Mouse (Mus musculus) liver, embryonic 12.5 days (tissue): ENCODE data around the gene Adprh. TPM values are rescaled to one million over a fixed set of nuclear protein-coding genes. Genes with fewer than 3 reads are reported as not detected.
A peak's percentile ranks its signal among the peaks of the same experiment; 100 is the strongest.

Experiments used
- ATAC-seq: fragments of 200-750 bp; cut with Nextera tagmentation; 2 replicates; pipeline ENCODE4 v1.8.0; 2017; ENCODE audit warnings: moderate number of reproducible peaks, mild to moderate bottlenecking, moderate library complexity
- H3K27ac ChIP-seq: fragments of 300-500 bp; sonication (generic); 2 replicates; pipeline ENCODE4 v1.5.1; 2016; ENCODE audit warnings: mild to moderate bottlenecking
- H3K27me3 ChIP-seq: fragments of 300-500 bp; sonication (generic); replicated peaks from 2 replicates; pipeline ENCODE4 v1.6.1; 2016; ENCODE audit warnings: mild to moderate bottlenecking, moderate library complexity
- H3K36me3 ChIP-seq: fragments of 300-500 bp; sonication (generic); 2 replicates; pipeline ENCODE4 v1.6.1; 2016; ENCODE audit warnings: mild to moderate bottlenecking, moderate library complexity
- H3K4me1 ChIP-seq: fragments of 300-500 bp; sonication (generic); 2 replicates; pipeline ENCODE4 v1.6.1; 2016
- H3K4me2 ChIP-seq: fragments of 300-500 bp; sonication (generic); 2 replicates; pipeline ENCODE4 v1.6.1; 2016; ENCODE audit warnings: mild to moderate bottlenecking, moderate library complexity
- H3K4me3 ChIP-seq: fragments of 300-500 bp; sonication (generic); 2 replicates; pipeline ENCODE4 v1.5.1; 2016; ENCODE audit warnings: mild to moderate bottlenecking, moderate library complexity
- H3K9ac ChIP-seq: fragments of 300-500 bp; sonication (generic); 2 replicates; pipeline ENCODE4 v1.6.1; 2016; ENCODE audit warnings: mild to moderate bottlenecking, moderate library complexity
- H3K9me3 ChIP-seq: fragments of 300-500 bp; sonication (generic); replicated peaks from 2 replicates; pipeline ENCODE4 v1.6.1; 2016; ENCODE audit warnings: mild to moderate bottlenecking, moderate library complexity
- WGBS: fragments of 180-500 bp; shearing (Covaris S2); methylation state at CpG from one replicate; pipeline ENCODE4 v1.1.7; 2016; ENCODE audit not compliant: insufficient replicate concordance; 5-methylcytosine and 5-hydroxymethylcytosine counted together
- polyA plus RNA-seq: library from polyadenylated mRNA; unstranded; fragments of >200 nt; fragmentation: Nextera tagmentation; extraction: Ambion mirVana; gene quantifications from 2 replicates; pipeline ENCODE4 v1.2.1, GENCODE M21; 2016

Adprh gene
- polyA plus RNA-seq, 1 experiment from 2014 or later, result 53.5 TPM

DNA sequence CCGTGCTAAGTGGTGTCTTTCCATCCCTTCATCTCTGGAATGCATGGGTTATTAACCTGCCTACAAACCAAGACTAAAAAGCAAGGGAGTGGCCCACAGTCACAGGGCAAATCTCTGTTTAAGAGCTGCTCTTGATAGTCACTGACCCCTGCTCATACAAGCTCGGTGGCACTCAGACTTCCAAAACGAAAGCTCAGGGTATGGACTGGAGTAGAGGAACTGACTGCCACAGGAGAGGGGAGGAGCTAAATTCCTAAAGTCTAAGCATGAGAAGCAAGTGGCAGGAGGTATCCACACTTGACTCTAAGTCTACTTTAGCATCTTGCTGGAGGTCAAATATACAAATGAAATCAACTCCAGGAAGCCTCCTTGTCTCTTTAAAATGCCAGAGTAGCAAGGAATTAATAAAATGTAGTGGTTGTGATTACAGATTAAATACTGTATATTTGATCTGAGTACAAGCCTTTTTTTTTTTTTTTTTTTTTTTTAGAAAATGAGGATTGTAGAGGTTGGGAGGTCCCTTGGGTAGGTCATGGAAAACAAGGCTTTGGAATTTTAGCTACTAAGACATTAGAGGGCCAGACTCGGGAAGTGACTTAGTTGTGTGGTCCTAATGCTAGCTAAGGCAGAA is 23.3 kb upstream of the Adprh start:
- Histone ChIP-seq H3K27me3 (no peaks in the 10 kb centered on the region), H3K9me3 (no peaks in the 10 kb centered on the region), H3K4me2 (peak overlapping the region; percentile 87), H3K9ac (peak overlapping the region; percentile 66; the same call in 1 of the 2 replicates), H3K4me1 (peaks cover 61% of the 10 kb centered on the region), H3K36me3 (no peaks in the 10 kb centered on the region), H3K27ac (no peak overlapping the region), H3K4me3 (peak overlapping the region; percentile 58)
- WGBS, result 32% methylated on average over 4 of the region's 4 CpGs
- ATAC-seq, result no peak

DNA sequence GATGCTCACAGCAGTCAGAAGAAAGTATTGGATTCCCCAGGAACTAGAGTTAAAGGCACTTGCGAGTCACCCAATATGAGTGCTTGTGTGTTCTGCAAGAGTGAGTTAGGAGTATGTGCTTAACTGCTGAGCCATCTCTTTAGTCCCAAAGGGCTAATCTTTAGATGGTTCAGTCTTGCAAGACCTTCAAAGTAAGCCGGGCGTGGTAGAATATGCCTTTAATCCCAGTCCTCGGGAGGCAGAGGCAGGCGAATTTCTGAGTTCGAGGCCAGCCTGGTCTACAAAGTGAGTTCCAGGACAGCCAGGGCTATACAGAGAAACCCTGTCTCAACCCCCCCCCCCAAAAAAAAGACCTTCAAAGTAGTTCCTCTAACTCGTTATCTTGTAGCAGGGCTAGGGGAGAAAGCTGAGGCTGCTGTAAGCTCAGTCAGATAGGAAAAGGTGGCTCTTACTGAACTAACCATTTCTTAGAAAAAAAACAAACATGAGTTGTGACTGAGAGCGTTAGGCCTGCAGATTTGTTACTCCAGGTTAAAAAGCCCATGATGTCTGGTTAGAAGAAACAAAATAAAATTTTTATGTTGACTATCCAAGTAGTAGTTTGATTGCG is 22.3 kb upstream of the Adprh start:
- ATAC-seq, result no peak
- 58% methylated on average over 9 of the region's 9 CpGs for WGBS
- Histone ChIP-seq H3K9me3 (no peaks in the 10 kb centered on the region), H3K36me3 (no peaks in the 10 kb centered on the region), H3K4me1 (peaks cover 58% of the 10 kb centered on the region), H3K27me3 (no peaks in the 10 kb centered on the region), H3K27ac (no peak overlapping the region), H3K4me3 (no peak overlapping the region), H3K4me2 (no peak overlapping the region), H3K9ac (no peak overlapping the region)

DNA sequence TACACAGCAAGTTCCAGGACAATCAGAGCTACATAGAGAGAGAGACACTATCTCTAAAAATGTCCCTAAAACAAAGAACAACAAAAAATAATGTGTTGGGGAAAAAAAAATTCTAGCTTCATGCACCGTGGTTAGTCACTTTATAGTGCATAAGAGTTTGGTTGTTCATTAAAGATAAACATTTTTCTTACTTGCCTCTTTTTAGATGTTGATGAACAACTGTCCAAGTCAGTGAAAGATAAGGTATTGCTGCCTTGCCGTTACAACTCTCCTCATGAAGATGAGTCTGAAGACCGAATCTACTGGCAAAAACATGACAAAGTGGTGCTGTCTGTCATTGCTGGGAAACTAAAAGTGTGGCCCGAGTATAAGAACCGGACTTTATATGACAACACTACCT is 21.2 kb upstream of the Adprh start:
- Histone ChIP-seq H3K36me3 (no peaks in the 10 kb centered on the region), H3K9me3 (no peaks in the 10 kb centered on the region), H3K4me2 (no peak overlapping the region), H3K27me3 (no peaks in the 10 kb centered on the region), H3K4me3 (no peak overlapping the region), H3K9ac (no peak overlapping the region), H3K4me1 (peaks cover 60% of the 10 kb centered on the region), H3K27ac (no peak overlapping the region)
- 36% methylated on average over 5 of the region's 5 CpGs for WGBS
- no peak for ATAC-seq

DNA sequence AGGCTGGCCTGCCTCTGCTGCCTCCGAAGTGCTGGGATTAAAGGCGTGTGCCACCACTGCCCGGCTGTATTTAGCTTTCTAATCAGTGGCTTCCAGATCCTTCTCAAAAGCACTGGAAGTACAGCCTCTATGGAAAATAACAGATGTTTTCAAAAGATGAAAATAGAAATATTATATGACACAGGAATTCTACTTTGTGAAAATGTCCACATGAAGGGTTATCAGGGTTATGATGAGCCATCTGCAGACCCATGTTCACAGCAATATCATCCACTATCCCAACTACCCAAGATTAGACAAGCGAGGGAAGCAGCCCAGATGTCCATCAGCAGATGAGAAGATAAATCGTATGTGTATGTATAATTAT is 20.0 kb upstream of the Adprh start:
- H3K4me1 ChIP-seq, result peaks cover 72% of the 10 kb centered on the region
- H3K27ac ChIP-seq, result no peak overlapping the region
- no peak overlapping the region for H3K4me2 ChIP-seq
- no peaks in the 10 kb centered on the region for H3K36me3 ChIP-seq
- no peaks in the 10 kb centered on the region for H3K27me3 ChIP-seq
- no peaks in the 10 kb centered on the region for H3K9me3 ChIP-seq
- 46% methylated on average over 5 of the region's 5 CpGs for WGBS
- ATAC-seq, result peak; percentile 50
- no peak overlapping the region for H3K4me3 ChIP-seq
- H3K9ac ChIP-seq, result no peak overlapping the region

DNA sequence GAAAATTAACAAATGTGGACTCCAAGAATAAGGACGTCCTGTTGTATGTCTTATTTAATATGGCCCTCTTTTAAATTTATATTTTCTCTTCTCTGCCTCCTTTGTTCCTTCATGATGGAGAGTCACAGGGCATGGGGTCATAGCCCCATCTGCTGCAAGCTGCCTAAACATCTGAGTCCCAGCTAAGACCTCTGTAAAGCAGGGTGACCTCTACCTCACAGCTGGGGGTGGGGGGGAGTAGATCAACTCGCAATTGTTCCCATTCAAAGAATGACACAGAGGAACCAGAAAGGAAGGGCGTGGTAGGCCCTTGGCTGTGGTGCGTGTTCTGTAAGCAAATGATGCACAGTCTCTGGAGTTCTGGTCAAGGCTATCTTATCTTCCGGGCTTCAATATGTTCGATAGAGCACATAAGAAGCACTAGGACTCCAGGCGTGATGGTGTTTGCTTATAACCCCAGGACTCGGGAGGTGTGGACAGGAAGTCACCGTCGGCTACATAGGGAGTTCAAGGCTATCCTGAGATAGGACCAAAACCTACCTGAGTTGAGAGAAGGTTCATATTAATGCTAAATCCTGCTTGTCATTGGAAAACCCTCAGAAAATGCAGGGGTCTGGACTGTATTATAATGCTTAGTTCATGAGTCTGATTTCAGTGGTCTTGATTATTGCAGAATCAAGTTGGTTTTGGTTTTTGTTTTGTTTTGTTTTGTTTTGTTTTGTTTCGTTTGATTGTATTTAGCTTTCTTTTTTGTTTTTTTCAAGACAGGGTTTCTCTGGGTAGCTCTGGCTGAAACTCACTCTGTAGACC is 19.4 kb upstream of the Adprh start:
- 43% methylated on average over 11 of the region's 11 CpGs for WGBS
- Histone ChIP-seq H3K9me3 (no peaks in the 10 kb centered on the region), H3K4me1 (peaks cover 73% of the 10 kb centered on the region), H3K27ac (no peak overlapping the region), H3K4me2 (no peak overlapping the region), H3K9ac (no peak overlapping the region), H3K4me3 (no peak overlapping the region), H3K36me3 (no peaks in the 10 kb centered on the region), H3K27me3 (no peaks in the 10 kb centered on the region)
- ATAC-seq, result no peak

DNA sequence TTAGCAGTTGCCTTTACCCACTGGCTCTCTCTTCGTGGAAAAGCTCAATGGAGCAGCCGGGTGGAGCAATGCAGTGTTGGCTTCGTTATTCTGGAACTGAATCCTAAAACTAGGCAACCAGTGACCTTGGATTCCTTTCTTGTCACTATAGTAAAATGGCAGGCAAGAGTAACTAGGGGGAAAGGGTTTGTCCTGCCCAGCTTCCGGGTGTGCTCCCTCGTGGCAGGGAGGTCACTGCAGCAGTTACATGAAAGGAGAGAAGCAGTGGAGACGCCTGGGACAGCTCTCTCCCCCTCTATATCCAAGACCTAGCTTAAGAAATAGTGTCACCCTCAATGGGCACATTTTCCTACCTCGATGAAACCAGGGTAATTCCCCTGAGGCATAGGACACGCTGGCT is 16.9 kb upstream of the Adprh start:
- Histone ChIP-seq H3K36me3 (no peaks in the 10 kb centered on the region), H3K27ac (no peak overlapping the region), H3K4me3 (no peak overlapping the region), H3K27me3 (no peaks in the 10 kb centered on the region), H3K9me3 (no peaks in the 10 kb centered on the region), H3K9ac (no peak overlapping the region), H3K4me1 (peaks cover 55% of the 10 kb centered on the region), H3K4me2 (no peak overlapping the region)
- no peak for ATAC-seq
- WGBS, result 68% methylated on average over 8 of the region's 8 CpGs

DNA sequence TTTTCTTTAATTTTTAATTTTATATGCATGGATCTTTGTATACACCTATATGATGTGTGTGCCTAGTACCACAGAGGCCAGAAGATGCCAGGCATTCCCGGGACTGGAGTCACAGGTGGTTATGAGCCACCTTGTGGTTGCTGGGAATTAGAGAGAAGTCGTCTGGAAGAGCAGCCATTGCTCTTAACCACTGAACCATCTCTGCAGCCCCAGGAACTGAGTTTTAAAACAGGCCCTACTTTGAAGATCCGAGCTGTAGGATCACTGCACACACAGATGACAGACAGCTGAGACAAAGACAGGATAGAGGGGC is 16.2 kb upstream of the Adprh start:
- H3K4me3 ChIP-seq, result no peak overlapping the region
- H3K9ac ChIP-seq, result no peak overlapping the region
- 26% methylated on average over 3 of the region's 3 CpGs for WGBS
- no peaks in the 10 kb centered on the region for H3K9me3 ChIP-seq
- H3K4me2 ChIP-seq, result no peak overlapping the region
- no peak for ATAC-seq
- H3K36me3 ChIP-seq, result no peaks in the 10 kb centered on the region
- no peak overlapping the region for H3K27ac ChIP-seq
- H3K4me1 ChIP-seq, result peaks cover 47% of the 10 kb centered on the region
- H3K27me3 ChIP-seq, result no peaks in the 10 kb centered on the region

DNA sequence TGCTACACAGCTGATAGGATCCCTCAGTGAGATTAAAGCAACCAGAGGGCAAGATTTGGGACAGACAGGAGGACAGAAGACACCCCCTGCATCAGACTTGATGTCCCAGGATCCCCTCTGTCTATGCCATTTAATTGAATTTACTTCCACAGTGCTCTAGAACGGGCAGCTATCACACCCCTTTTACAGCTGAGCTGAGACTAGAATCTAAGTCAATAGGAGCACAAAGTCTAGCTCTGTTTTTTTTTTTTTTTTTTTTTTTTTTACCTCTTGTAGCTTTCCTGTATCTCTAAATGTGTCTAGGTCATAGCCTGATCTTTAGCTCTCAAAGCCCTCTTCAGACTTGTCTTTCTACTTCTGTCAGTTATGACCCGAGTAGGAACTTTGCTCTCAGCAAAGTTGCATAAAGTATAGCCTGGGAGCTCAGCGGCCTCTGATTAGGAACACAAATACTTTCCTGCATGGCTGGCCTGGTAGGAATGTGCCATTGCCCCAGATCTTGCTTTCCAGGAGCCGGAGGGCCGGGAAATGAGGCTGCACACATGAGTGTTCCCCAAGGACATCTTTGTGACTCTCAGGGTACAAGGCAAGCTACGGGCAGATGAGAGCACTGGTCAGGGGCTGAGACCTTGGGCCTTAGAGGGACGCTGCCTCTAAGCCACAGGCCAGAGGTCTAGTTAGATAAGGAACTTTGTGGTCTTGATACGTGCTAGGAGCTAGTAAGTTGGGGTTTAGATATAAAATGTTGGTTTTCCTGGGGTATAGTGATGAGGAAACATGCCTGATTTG is 15.6 kb upstream of the Adprh start:
- H3K9ac ChIP-seq, result no peak overlapping the region
- H3K9me3 ChIP-seq, result no peaks in the 10 kb centered on the region
- peaks cover 42% of the 10 kb centered on the region for H3K4me1 ChIP-seq
- no peak overlapping the region for H3K4me3 ChIP-seq
- no peak overlapping the region for H3K27ac ChIP-seq
- H3K4me2 ChIP-seq, result no peak overlapping the region
- no peak for ATAC-seq
- no peaks in the 10 kb centered on the region for H3K36me3 ChIP-seq
- no peaks in the 10 kb centered on the region for H3K27me3 ChIP-seq
- 41% methylated on average over 8 of the region's 8 CpGs for WGBS

DNA sequence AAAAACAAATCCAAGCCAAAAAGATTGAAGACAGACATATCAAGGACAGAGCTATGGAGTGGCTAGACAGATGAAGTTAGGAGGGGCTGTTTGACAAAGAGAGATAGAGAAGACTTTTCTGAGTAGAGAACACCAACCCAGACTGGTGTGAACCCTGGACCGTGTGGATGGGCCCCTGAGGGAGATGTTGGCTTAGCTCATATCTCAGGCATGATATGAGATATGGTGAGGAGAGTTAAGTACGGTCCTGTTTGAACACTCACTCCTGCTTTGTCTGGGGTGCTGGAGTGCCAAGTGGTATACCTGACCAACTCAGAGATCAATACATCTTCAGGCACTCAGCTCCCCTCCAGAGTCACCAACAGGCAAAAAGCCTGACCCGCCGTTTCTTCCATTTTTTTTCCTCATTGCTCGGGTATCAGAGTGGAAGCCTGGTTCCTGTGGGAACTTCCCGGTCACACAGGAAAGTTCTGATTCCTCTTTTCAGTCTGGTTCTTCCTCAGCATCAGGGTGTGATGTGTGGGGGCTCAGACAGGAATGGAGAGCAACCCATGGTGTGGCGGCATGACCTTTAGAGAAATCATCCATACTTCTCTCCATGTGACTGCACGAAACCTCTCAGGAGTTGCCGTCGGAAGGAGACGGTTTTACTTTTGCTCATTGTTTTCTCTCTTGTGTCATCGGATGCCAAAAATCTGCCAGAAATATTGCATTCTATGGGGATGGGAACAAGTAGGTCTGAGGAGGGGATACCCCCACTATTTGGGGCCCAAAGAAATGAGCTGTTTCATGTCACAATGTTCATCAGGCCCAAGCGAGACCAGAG is 14.8 kb upstream of the Adprh start:
- WGBS, result 62% methylated on average over 13 of the region's 13 CpGs
- H3K27ac ChIP-seq, result no peak overlapping the region
- H3K27me3 ChIP-seq, result no peaks in the 10 kb centered on the region
- H3K36me3 ChIP-seq, result no peaks in the 10 kb centered on the region
- no peak overlapping the region for H3K9ac ChIP-seq
- H3K4me3 ChIP-seq, result no peak overlapping the region
- no peak overlapping the region for H3K4me2 ChIP-seq
- peak; percentile 53; the same call in 1 of the 2 replicates for ATAC-seq
- H3K9me3 ChIP-seq, result no peaks in the 10 kb centered on the region
- H3K4me1 ChIP-seq, result peaks cover 34% of the 10 kb centered on the region

DNA sequence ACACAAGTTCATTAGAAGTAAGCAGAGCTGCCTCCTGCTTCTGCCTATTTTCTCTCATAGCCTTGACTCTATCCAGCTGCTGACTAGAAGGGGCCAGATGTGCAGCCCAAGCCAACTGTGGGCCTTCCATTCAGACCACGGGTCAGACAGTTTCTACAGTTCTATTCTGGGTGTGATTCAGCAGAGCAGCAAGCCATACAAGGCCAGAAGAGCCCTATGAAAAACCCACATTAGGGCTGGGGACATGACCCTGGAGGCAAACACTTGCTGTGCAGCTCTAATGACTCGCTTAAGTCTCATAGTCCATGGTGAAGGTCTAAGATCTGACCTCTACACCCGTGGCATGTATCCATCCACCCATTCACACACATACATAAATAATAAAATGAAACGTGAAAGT is 13.6 kb upstream of the Adprh start:
- WGBS, result 64% methylated on average over 4 of the region's 4 CpGs

DNA sequence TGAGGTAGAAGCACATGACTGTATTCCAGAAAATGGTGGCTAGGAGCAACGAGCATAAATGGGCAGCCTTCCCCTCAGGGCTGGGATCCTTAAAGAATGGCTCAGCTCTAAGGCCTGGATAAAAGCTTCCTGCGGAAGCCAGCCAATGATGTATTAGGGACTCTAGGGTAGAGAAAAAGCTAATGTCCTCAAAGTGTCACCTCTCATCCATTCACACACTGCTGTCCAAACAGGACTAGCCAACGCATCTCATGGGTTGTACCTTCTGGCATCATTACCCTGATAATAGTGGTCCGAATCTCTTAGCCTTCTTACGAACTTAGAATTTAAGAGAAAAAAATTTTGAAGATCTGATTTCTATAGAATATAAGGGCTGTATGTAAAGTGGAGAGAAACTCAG is 10.8 kb upstream of the Adprh start:
- Histone ChIP-seq H3K9me3 (no peaks in the 10 kb centered on the region), H3K27me3 (no peaks in the 10 kb centered on the region), H3K36me3 (no peaks in the 10 kb centered on the region), H3K9ac (no peak overlapping the region), H3K4me2 (no peak overlapping the region), H3K4me3 (no peak overlapping the region), H3K27ac (no peak overlapping the region), H3K4me1 (peaks cover 27% of the 10 kb centered on the region)
- WGBS, result 79% methylated on average over 5 of the region's 5 CpGs
- no peak for ATAC-seq

More for the DNA sequence above, 13.6 kb upstream of the Adprh start:
- no peak for ATAC-seq
- Histone ChIP-seq H3K4me2 (no peak overlapping the region), H3K36me3 (no peaks in the 10 kb centered on the region), H3K4me1 (peaks cover 25% of the 10 kb centered on the region), H3K9me3 (no peaks in the 10 kb centered on the region), H3K27ac (no peak overlapping the region), H3K4me3 (no peak overlapping the region), H3K9ac (no peak overlapping the region), H3K27me3 (no peaks in the 10 kb centered on the region)
